Mouse (Mus musculus) left cerebral cortex, adult 8-10 months (tissue): ENCODE measurements around the gene Slc1a7. TPM values are rescaled to one million over a fixed set of nuclear protein-coding genes. Genes with fewer than 3 reads are reported as not detected.

Experiments used
- DNase-seq, 2 experiments: peaks; one replicate each; pipeline ENCODE4 v3.0.0; 2022; ENCODE audit warnings: low spot score in 2 of 2
- total RNA-seq, 4 experiments: library from RNA; stranded (reverse); gene quantifications; 2 replicates each; pipeline ENCODE4 v1.2.4; 2022

Gene Slc1a7
- total RNA-seq, 4 experiments from 2014 or later = 0.24 to 0.42 (median 0.27) TPM; not detected in 1

- DNase-seq = no peak
Measured at GRCm38 (mm10) chr4:107966416-107967109, 1.6 kb upstream of the Slc1a7 start.

DNA sequence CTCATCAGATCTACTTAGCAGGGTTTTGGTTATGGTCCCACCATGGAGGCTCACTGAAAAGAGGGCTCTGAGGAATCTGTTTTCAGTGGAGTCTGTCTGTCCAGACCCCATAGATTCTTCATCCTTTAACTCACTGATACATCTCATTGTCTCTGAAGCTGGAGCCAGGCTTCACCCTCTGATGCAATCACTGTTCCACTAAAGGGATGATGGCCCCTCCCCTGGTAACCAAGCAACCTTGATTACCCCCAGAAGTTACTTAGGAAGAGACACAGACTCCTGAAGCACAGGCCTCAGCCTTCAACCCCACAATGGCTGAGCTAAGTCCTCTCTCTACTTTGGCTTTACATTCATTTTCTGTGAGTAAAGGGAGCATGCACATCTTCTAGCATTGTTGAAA is 1.6 kb downstream of the Slc1a7 start:
- no peak for DNase-seq

DNA sequence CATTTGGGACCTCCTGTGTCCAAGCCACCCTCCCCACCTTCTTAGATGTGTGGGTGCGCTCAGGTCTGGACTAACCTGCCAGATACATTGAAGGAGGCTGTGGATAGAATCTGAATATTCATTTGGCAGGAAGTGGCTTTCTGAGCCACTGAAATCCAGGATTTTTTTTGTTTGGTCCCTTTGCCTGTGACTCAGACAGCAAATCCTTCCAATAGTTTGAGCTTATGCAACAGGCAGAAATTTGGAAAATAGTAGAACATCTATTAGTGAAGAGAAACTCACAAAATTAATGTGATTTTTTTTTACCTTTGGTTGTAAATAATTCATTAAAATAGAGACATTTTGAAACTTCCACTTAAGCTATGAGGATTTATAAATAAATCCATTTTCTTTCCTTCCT is 3.0 kb downstream of the Slc1a7 start:
- no peak for DNase-seq

- DNase-seq = no peak
Measured at GRCm38 (mm10) chr4:107974527-107974926, 6.4 kb downstream of the Slc1a7 start.

GRCm38 (mm10) chr4:107975004-107975403 is 6.9 kb downstream of the Slc1a7 start:
- no peak for DNase-seq

DNA sequence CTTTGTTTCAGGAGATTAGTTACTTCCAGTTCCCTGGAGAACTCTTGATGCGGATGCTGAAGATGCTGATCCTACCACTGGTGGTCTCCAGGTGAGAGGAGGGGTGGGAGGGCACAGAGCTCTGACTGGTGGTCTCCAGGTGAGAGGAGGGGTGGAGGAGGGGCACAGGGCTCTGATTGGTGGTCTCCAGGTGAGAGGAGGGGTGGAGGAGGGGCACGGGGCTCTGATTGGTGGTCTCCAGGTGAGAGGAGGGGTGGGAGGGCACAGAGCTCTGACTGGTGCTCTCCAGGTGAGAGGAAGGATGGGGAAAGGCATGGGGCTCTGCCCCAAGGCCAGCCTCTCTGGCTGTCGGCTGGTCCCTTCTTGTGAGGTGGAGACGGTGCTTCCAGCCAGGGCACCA is 9.5 kb downstream of the Slc1a7 start:
- DNase-seq = no peak

- no peak for DNase-seq
Measured at GRCm38 (mm10) chr4:107979530-107979929, 11.4 kb downstream of the Slc1a7 start.

DNA sequence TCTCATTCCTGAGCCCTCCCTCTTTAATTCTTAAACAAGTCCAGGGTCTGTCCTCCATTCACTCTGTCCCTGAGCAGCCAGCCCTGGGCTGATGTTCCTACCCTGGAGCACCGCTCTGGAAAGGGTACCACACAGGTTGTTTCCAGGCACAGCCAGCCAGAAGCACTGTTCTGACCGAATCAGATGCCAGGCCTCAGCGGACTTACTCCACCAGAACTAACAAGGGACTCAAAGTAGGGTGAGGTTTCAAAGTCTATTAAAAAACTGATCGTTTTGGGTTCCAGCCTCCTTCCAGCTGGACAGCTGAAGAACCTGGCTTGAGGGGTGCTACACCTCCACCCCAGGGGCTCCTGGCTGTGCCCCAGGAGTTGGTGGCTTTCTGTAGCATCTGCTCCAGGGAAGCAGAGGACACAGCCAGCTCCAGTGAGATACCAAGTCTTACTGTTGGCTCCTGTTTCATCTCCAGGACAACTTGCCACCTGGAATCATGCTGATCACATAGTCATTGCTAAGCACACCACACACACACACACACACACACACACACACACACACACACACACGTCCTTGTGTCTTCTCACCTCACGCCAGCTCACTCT is 12.0 kb downstream of the Slc1a7 start:
- no peak for DNase-seq

GRCm38 (mm10) chr4:107983717-107984116 is 15.6 kb downstream of the Slc1a7 start:
- DNase-seq = no peak

GRCm38 (mm10) chr4:107984282-107984981 is 16.3 kb downstream of the Slc1a7 start:
- DNase-seq = peak; percentile 28 to 87

DNA sequence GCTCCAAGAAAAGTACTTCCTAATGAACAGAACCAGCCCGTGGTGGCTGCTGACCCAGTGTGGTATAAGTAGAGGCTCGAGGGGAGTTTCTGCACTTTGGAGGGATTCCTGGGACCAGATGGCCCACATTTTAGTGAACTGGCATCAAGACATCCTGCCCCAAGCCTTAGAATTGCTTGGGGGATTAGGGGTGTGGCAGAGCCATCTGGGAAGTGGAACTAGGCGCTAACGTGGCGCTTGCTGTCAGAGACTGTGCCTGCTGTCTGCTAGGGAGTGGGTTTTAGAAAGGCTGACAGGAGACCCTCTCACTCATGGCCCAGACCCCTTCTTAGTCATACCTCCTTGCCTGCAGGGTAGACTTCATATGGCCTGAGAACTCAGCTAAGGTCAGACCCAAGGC is 17.7 kb downstream of the Slc1a7 start:
- no peak for DNase-seq

- no peak for DNase-seq
Measured at GRCm38 (mm10) chr4:107986386-107987168, 18.4 kb downstream of the Slc1a7 start.

DNA sequence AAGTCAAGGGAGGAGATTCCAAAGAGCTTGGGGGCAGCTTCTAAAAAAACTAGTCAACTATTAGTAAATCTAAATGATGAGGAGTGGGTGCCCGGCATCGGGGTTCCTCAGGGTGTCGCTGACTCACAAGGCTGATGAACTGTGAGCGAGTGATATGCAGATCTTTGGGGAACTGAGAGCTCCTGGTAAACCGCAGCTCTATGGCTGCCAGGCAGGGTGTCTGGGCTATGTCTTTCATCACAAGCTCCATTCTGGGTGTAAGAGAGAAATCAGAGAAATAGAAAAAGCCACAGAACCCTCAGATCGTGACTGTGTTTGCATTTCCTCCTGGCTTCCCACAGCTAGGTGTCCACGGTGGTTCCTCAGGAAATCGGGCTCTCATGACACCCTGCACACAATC is 20.8 kb downstream of the Slc1a7 start:
- no peak for DNase-seq

DNA sequence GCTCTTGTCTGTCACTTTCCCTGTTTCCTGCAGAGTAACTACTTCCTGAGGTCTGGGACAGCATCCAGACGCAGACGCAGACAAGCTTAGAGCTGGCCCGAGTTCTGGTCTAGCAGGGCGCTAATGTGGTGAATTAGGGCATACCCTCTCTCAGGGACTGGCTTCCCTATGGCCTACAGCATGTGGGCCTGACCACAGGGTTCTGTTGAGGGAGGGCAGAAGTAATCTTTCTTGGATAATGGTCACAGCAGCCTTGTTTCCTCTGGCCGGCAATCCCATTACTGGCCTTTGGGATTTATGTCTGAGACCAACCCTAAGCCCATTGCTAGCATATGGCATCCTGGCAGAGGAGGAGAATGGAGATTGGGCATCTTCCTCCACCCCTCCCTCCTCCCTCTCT is 22.7 kb downstream of the Slc1a7 start:
- no peak for DNase-seq

GRCm38 (mm10) chr4:107991879-107992278 is 23.7 kb downstream of the Slc1a7 start:
- no peak for DNase-seq

GRCm38 (mm10) chr4:107995011-107995410 is 26.9 kb downstream of the Slc1a7 start:
- no peak for DNase-seq

DNA sequence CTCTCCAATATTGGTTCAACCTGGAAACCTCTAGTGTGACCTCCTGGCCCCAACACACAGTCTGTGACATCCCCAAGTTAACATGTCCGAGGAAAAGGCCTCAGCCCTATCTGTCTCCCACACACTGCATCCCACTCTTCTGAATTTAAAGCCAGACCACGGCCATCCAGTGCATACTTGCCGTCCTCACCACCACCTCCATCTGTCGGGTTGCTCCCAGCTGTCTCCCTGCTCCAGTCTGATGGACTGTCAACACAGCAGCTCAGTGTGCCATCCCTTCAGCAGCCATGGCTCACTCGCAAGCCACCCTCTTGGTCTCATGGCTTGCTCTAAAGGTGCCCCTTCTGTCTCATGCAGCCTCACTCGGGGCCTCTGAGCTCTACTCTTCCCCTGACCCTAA is 27.6 kb downstream of the Slc1a7 start:
- DNase-seq = no peak

- no peak for DNase-seq
Measured at GRCm38 (mm10) chr4:107996418-107996986, 28.4 kb downstream of the Slc1a7 start.

DNA sequence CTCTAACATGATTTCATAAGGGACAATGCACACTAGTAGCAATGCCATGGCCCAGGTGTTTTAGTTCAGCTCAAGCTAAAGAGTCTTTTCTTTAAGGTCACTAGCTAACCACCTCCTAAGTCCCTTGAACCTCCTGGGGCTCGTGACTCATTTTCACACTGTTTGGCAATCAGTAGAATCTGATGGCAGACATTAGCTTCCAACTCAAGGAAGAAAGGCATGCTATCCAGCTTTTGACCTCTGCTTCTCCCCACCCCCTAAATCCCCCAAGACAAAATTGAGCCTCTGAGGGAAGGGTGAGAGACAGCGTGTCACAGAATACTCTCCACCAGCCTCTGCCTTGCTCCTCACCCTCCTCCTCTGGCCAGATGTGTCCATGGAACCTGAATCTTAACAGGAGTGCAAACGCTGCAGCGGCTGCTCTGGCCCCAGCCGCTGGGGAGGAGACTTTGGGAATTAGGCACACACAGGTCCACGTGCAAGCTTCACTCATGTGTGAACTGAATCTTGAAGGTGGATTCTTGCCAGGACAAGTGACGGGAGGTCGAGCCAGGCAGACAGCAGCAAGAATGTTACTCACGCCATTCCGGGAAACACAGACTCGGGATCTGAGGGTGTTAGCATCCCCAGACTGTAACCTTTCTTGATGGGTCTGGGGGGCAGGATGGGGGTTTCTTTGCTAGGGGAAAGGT is 30.7 kb downstream of the Slc1a7 start:
- no peak for DNase-seq

- DNase-seq = no peak
Measured at GRCm38 (mm10) chr4:107999380-107999779, 31.2 kb downstream of the Slc1a7 start.

DNA sequence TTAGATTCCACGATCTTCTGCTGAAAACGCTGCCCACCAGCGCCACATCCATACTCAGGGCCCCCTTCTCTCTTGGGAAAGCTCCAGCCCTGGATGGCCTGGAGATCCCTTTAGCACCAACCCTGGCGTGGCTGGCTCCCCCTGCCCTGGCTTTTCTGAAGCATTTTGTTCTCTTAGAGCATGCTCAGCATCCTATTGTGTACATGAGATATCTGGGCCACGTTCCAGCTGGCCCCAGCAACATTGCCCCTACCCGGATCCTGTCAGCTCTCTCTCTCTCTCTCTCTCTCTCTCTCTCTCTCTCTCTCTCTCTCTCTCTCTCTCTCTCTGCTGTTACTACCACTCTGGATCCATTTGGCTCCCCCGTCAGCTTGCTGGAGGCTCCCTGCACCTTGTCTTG is 37.2 kb downstream of the Slc1a7 start:
- DNase-seq = no peak
